Mouse (Mus musculus) lung, embryonic 16.5 days (tissue): ENCODE measurements at regions not wholly inside any gene's neighbourhood (a gene's known extent, or its start where the extent isn't known, plus 50 kb on each side); places are given as distances from the start of the nearest gene placed in this dataset.

ENCODE experiments used
- ATAC-seq: fragments of 200-750 bp; cut with Nextera tagmentation; 2 replicates; pipeline ENCODE4 v1.8.0; 2017; ENCODE audit warnings: low read depth, mild to moderate bottlenecking, moderate library complexity
- H3K27ac ChIP-seq: fragments of 300-500 bp; sonication (generic); 2 replicates; pipeline ENCODE4 v1.5.1; 2014; ENCODE audit warnings: mild to moderate bottlenecking, control low read depth, low read length
- H3K27me3 ChIP-seq: fragments of 300-500 bp; sonication (generic); 2 replicates; pipeline ENCODE4 v1.6.1; 2014; ENCODE audit warnings: low read depth, low read length, mixed read lengths; ENCODE audit not compliant: control insufficient read depth, insufficient read depth
- H3K36me3 ChIP-seq: fragments of 300-500 bp; sonication (generic); 2 replicates; pipeline ENCODE4 v1.6.1; 2014; ENCODE audit warnings: low read length; ENCODE audit not compliant: control insufficient read depth, insufficient read depth
- H3K4me1 ChIP-seq: fragments of 300-500 bp; sonication (generic); replicated peaks from 2 replicates; pipeline ENCODE4 v1.6.1; 2014; ENCODE audit warnings: low read length, mixed read lengths; ENCODE audit not compliant: control insufficient read depth, insufficient read depth
- H3K4me2 ChIP-seq: fragments of 300-500 bp; sonication (generic); 2 replicates; pipeline ENCODE4 v1.6.1; 2014; ENCODE audit warnings: low read depth, low read length, control low read depth
- H3K4me3 ChIP-seq: fragments of 300-500 bp; sonication (generic); 2 replicates; pipeline ENCODE4 v1.5.1; 2014; ENCODE audit warnings: mild to moderate bottlenecking, low read length, control low read depth
- H3K9ac ChIP-seq: fragments of 300-500 bp; sonication (generic); 2 replicates; pipeline ENCODE4 v1.6.1; 2014; ENCODE audit warnings: low read length, control low read depth
- H3K9me3 ChIP-seq: fragments of 300-500 bp; sonication (generic); 2 replicates; pipeline ENCODE4 v1.6.1; 2016; ENCODE audit warnings: low read length; ENCODE audit not compliant: control insufficient read depth
- WGBS: fragments of 180-500 bp; shearing (Covaris S2); extraction: QIAGEN DNeasy Blood & Tissue Kit; methylation state at CpG from one replicate; pipeline ENCODE4 v1.1.7; 2014; 5-methylcytosine and 5-hydroxymethylcytosine counted together

DNA sequence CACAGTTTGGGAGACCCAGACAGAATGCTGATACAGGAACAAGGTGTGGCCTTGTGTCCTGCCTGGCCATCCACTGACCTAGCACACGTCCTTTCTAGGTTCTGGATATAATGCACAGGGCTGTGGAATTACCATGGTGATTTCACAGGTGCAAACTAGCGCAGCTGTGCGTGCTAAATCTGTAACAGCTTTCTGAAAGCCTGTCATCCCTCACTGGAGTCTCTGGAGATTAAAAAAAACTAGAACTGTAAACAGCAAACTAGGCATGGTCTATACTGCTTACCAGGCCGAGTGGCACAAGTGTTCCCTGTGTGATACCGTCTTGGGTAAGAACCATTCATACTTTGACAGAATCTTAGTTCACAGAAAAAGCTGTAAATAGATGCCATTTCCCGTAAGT is 69.9 kb upstream of the Tmtc1 start:
- H3K36me3 ChIP-seq, result no peaks in the 10 kb centered on the region
- H3K9ac ChIP-seq, result no peak overlapping the region
- H3K27ac ChIP-seq, result no peak overlapping the region
- no peaks in the 10 kb centered on the region for H3K4me1 ChIP-seq
- WGBS, result 80% methylated on average over 6 of the region's 6 CpGs
- H3K4me2 ChIP-seq, result no peak overlapping the region
- ATAC-seq, result no peak
- H3K9me3 ChIP-seq, result no peaks in the 10 kb centered on the region
- H3K27me3 ChIP-seq, result no peaks in the 10 kb centered on the region
- no peak overlapping the region for H3K4me3 ChIP-seq

DNA sequence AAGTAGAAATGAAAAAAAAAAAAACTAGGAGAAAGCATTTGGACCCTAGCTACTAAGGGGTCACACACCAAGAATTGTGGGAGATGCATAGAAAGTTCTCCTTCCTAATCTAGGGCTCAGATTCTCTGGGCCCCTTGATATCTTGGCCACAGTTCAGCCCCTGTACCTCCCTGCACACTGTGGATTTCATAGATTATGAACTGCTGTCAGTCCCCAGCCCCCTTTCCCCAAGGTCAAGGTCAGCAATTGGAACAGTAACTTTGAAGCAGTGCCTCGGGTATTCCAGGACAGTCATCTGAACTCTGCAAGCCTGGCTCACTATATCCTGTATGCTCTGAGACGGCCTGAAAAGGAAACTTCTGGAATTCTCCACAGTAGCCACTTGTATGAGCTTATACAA is 68.9 kb upstream of the Tmtc1 start:
- no peaks in the 10 kb centered on the region for H3K27me3 ChIP-seq
- H3K4me1 ChIP-seq, result no peaks in the 10 kb centered on the region
- no peak overlapping the region for H3K27ac ChIP-seq
- no peak overlapping the region for H3K4me2 ChIP-seq
- WGBS, result 25% methylated on average over 2 of the region's 2 CpGs
- no peaks in the 10 kb centered on the region for H3K9me3 ChIP-seq
- no peak overlapping the region for H3K9ac ChIP-seq
- ATAC-seq, result no peak
- H3K4me3 ChIP-seq, result no peak overlapping the region
- no peaks in the 10 kb centered on the region for H3K36me3 ChIP-seq

DNA sequence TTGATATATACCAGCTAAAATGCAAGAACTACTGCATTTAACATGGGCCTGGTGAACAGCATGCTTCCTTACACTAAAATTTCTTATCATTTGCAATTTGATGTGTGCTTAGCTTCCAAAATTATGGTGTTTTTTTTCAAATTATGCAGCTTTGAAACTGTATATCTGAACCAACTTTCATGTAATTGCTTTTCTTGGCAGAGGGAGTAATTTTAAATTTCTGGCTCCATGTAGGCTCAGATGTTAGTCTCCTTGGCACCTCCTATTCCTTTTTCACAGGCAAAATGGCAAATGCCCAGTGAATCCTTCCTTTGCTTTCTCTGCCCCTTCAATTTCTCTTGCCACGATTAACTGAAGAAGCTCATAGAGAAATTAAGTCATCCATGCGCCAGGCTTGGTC is 61.1 kb upstream of the Tmtc1 start:
- Histone ChIP-seq H3K36me3 (no peaks in the 10 kb centered on the region), H3K4me2 (no peak overlapping the region), H3K9me3 (no peaks in the 10 kb centered on the region), H3K27me3 (no peaks in the 10 kb centered on the region), H3K4me1 (no peaks in the 10 kb centered on the region), H3K9ac (no peak overlapping the region), H3K27ac (no peak overlapping the region), H3K4me3 (no peak overlapping the region)
- no peak for ATAC-seq
- WGBS, result 85% methylated on average over 2 of the region's 2 CpGs

DNA sequence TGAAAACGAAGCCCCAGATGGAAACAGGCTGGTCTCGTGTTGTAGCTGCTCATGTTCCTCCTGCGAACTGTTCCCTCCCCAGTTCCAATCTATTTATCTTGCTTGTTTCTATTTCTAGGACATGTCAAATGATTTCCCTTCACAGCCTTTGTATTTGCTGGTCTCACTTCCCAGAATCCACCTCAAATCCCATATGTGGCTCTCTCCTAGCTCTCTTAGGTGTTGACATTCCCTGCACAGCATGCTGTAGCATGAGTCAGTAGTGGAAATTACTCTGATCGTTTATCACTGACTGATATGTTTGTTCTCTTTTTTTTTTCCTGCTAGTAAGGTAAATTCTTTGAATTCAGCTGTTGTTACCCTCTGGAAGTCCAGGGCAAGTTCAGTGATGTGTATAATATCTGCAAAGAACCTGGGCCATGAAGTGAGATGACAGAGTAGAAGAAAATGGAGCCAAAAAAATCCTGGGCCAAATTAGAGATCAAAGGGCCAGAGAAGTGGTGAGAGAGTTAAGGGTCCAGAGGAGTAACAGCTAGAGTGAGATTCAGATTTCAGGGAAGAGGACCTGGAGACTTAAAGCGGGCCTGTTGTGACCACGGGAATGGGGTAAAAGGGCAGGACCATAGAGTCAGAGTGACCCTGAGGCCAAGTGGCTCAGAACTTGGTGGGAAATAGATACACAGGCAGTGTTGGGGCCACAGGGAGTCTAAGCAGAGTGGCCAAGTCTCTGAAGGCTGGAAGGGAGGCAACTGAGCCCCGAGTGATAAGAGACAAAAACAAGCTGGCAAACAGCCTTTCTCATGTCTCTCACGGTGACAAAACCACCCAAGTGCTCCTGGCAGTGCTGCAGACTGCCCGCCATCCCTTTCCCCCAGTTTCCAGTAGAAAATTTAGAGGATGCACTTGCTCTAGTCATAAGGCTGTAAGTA is 56.3 kb upstream of the Tmtc1 start:
- H3K36me3 ChIP-seq, result no peaks in the 10 kb centered on the region
- no peaks in the 10 kb centered on the region for H3K9me3 ChIP-seq
- no peaks in the 10 kb centered on the region for H3K4me1 ChIP-seq
- no peak for ATAC-seq
- no peak overlapping the region for H3K4me3 ChIP-seq
- no peaks in the 10 kb centered on the region for H3K27me3 ChIP-seq
- whole genome bisulfite sequencing, result 23% methylated on average over 9 of the region's 9 CpGs
- no peak overlapping the region for H3K4me2 ChIP-seq
- H3K27ac ChIP-seq, result no peak overlapping the region
- H3K9ac ChIP-seq, result no peak overlapping the region
